Mouse (Mus musculus) brain, embryonic 14.5 days (tissue): Measurements from ENCODE around the gene Ccdc12. TPM values are rescaled to one million over a fixed set of nuclear protein-coding genes. Genes with fewer than 3 reads are reported as not detected.

ENCODE experiments used
- DNase-seq: peaks from one replicate; pipeline ENCODE4 v3.0.0-alpha.2; 2011; ENCODE audit warnings: low read depth
- CTCF ChIP-seq: fragments of 200-500 bp; IDR thresholded peaks from 2 replicates; pipeline ENCODE4 v1.5.1; 2012; ENCODE audit warnings: inconsistent platforms, mild to moderate bottlenecking, moderate library complexity, borderline replicate concordance; ENCODE audit not compliant: insufficient read depth, insufficient read length; ENCODE audit errors: extremely low read depth
- POLR2A ChIP-seq: fragments of 200-500 bp; IDR thresholded peaks from 2 replicates; pipeline ENCODE4 v1.6.1; 2012; ENCODE audit warnings: mild to moderate bottlenecking, inconsistent platforms, borderline replicate concordance; ENCODE audit not compliant: poor library complexity, insufficient read depth, insufficient read length, severe bottlenecking; ENCODE audit errors: extremely low read depth
- polyA plus RNA-seq: library from polyadenylated mRNA; depleted of rRNA; stranded (reverse); fragments of >200 nt; gene quantifications from 2 replicates; pipeline ENCODE4 v1.2.3, GENCODE M21; 2012

Ccdc12 gene
- polyA plus RNA-seq, 1 experiment = 76.0 TPM

DNA sequence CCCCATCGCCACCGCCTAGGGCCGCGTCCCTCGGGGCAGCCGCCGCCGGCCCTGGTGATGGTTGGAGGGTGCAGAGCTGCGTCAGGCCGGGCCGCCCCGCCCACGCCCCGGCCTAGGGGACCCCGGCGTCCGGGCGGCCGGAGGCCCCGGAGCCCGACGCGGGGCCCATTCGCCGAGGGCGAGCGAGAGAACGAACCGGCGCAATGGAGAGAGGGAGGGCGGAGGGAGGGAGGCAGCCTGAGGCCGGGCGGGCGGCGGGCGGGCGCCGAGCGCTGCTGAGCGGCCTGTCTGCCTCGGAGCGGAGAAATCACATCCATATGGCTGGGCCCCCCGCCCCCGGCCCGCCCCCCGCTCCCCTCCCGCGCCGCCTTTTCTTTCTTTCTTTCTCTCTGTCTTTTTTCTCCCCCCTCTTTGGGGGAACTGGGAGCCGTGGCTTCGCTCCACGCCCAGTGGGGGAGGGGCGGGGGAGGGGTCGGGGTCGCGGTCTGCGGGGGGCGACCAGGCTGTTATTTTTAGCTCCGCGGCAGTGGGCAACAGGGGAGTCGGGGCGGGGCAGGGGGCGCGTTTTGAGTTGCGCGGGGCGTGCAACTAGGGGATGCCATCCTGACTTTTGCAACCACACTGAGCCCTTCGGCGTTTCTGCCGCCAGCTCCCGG, 86.1 kb downstream of the Ccdc12 start:
- peak; percentile 48 for DNase-seq
- no peak for TF ChIP-seq CTCF
- TF ChIP-seq POLR2A = 0 out of 2 replicates have a peak, but pooled peaks have one; percentile 11

DNA sequence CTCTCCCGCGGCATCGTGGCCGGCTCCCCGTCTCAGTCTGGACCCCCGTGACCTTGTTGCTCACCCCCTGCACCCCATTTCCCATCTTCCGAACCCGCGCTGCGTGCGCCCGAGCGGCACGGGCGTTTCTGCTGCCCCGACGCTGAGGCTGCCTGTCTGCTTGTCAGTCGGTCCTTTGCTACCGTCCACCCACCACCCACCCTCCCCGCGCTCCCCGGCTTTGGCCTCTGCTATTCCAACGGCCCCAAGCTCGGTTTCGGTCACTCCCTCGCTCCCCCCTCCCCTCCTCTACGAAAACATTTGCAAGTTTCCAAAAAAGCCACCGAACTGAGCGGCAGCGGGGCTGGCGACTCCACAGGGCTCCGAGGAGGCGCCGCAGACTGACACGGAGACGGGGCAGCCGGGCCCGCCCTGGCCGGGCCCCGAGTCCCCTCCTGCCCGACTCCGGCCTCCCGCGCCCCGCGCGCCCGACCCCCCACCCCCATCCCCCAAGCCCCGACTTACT, 86.7 kb downstream of the Ccdc12 start:
- TF ChIP-seq POLR2A (no peak), CTCF (no peak)
- DNase-seq = peak; percentile 25

DNA sequence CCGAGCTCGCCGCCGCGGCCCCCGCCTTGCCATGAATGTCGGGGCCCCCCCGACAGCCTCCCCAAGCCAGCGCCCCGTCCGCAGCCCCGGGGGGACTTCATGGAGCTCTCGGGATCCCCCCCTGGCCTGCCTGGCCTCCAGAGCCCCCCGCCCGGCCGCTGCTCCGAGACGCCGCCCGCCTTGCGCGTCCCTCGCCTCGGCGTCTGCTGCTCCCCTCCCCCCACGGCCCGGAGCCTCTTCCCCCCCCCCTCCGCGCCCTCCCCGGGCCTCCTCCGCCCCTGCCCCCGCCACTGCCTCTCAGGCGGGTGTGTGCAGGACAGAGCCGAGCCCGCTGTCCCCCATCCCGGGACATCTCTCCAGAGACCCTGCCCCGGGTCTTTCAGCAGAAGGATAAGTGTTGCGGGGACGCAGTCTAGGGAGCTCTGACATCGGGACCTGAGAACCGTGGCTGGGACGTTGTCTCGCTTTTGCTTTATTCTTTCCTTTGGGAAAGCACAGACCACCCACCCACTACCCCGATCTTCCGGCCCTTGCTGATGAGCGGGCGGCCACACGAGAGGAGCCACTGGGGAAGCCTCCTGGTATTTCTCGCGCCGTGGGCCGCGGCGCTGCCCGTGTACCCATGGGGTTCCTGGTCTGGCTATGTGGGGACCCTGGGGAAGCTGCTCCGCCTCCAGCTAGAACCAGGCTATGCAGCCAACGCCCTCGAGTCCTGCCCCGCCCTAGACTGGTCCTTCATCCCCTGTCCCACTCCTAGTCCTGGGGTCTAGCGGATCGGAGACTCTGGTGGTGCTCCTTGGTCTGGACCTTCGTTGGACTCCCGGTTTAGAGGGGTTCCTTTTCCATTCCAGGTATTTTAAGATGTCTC, 87.4 kb downstream of the Ccdc12 start:
- peak; percentile 29 for DNase-seq
- TF ChIP-seq POLR2A = no peak
- no peak for TF ChIP-seq CTCF

DNA sequence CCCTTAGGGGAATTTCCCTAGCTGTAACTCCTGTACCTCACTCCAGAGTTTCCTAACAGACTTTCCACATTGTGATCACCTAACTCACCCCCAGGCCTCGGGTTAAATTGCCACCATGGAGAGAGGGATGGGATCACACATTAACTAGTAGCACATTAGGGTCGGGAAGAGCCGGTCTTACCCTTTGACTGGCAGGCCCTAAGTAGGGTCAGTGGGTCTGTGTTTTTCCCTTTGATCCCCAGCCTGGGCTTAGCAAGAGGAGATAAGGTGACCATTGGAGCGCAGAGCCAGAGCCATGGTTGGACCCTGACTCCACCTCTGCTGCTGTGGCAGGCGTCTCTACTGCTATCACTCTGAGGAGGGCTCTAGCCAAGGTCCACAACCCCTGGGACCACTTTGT, 89.4 kb downstream of the Ccdc12 start:
- DNase-seq = no peak

DNA sequence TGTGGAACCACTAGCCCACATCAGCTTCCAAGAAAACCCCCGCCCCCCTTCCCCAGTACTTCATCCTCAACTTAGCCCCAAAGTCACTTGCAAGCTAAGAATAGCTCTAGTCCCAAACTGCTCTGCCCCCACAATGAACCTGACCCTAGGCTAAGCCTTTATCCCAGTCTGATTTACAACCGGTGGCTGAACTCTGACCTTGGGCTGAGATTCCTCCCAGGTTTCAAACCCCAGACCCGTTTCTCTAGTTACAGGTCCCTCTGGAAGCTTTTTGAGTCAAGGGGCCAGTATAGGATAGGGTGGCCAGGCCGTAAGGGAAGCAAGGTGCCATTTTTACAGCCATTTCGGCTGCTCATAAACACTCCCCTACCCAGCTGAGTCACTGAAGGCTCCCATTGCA, 89.9 kb downstream of the Ccdc12 start:
- no peak for DNase-seq
- TF ChIP-seq CTCF = no peak
- no peak for TF ChIP-seq POLR2A

More for the DNA sequence above, 89.4 kb downstream of the Ccdc12 start:
- no peak for TF ChIP-seq CTCF
- TF ChIP-seq POLR2A = no peak

DNA sequence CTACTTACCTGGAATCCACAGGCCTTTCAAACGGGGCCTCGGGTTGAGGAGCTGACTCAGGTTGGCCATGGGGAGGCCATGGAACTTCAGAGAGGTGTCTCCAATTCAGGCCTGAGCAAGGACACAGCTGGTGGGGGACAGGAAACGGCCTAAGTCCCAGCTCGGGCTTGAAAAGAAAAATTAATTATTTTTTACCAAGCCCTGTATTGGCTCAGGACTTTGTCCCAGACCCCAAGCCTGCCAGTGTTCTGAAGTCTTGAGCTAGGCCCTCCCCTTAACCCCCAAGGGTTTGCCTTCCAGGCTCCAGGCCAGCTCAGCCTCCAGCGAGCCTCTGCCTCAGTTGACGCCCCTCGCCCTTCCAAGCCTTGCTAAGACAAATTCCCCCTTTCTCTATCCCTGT, 90.7 kb downstream of the Ccdc12 start, which contains the start of gene Pth1r:
Pth1r (minus strand) TSS at position 185 of the 400 bp plus-strand sequence.
- TF ChIP-seq POLR2A (no peak), CTCF (no peak)
- no peak for DNase-seq

DNA sequence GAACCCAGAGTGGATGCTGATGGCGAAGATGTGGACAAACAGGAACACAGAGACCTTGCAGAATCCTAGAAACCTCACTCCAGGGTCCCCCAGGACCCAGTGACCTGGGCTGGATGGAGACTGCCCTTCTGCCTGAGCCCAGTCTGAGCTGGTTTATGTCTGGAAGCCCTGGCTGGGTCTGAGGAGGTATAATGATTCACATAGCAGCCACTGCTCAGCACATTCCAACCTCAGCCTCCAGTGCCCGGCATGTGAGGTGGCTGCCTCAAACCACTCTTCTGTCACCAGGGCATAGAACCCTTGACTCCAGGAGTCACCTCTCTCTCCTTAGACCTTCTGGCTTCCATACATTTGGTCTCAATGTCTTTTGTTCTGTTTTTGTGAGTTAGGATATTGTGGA, 92.1 kb downstream of the Ccdc12 start:
- DNase-seq = no peak

DNA sequence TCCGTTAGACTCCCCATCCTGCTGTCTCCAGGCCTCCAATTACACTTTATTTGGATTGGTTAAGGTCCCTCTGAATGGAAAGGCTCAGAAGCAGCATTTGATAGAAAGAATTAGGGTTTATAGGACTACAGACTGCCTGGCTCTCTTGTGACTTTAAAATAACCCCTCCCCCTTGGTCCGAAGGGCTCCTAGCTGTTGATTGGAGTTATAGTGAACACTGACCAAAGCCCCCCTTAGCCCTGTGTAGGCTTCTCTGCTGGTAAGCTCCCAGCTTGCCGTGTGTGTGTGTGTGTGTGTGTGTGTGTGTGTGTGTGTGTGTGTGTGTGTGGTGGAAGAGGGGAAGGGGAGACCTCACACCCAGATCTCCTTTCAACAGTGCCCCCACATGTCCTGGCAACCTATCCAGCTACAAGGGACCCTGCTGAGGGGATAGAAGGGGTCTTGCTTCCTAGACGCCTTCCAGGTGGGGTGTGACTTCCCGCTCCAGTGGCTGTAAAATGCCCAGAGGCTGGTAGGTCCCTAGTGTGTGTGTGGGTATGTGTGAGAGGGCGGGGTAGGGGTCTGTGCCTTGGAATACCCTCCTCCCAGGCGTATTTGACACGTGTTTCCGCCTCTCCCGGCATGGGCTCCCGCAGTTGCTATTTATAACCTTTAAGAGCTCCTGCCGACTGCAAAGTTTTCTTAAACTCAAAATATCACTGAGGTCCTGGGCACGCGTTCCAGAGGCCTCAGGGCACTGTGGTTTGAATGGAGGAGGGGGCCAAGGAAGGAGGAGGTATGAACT, 94.3 kb downstream of the Ccdc12 start:
- no peak for DNase-seq
- TF ChIP-seq CTCF (no peak), POLR2A (no peak)

More for the DNA sequence above, 92.1 kb downstream of the Ccdc12 start:
- TF ChIP-seq CTCF (no peak), POLR2A (no peak)

DNA sequence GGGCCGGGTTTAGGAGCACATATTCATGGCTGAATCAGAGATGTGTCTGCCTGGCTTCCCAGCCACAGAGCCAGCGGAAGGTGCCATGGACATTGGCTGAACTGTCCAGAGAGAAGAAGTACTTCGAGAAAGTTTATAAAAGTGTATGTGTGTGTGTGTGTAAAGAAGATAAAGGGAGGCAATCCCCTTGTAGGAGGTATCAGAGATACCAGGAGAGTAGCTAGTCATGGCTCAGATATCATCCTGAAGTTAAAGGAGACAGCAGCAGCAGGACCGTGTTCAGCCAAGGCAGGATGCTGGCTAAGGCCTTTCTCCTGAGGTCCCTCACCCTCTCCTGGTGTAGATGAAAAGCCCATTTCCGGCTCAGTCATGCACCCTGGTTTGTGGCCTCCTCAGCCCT, 95.1 kb downstream of the Ccdc12 start:
- no peak for DNase-seq

DNA sequence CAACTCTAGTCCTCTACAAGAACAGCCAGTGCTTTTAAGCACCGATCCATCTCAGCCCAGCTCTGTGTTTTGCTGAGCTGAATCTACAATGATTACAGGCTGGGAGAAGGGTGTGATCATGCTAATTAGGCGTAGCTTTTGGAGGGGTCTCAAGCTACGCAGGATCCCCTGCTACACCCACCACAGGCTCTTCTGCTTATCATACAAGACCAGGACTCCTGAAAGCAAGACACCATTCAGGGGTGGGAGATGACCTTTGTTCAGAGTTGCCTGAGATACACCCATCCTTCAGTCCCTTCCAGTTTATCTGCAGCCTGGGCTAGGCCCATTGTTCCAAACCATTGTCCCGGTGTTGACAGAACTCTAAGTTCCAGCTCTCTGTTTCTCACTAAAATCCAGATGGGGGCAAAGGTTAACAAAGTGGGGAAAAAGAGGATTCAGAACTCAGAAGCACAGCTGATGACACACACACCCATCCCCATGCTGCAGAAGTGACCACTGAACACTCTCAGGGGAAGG, 96.7 kb downstream of the Ccdc12 start:
- no peak for DNase-seq
- TF ChIP-seq POLR2A = no peak
- no peak for TF ChIP-seq CTCF

More for the DNA sequence above, 95.1 kb downstream of the Ccdc12 start:
- TF ChIP-seq POLR2A (no peak), CTCF (no peak)
